Mouse (Mus musculus) ES-Bruce4 (cell line): ENCODE results near the gene Cobll1.

Source experiments
- CTCF ChIP-seq: IDR thresholded peaks from one replicate; pipeline ENCODE4 v1.8.1; 2011; ENCODE audit warnings: low read depth, low read length
- EP300 ChIP-seq: IDR thresholded peaks from 2 replicates; pipeline ENCODE4 v1.6.1; 2011; ENCODE audit warnings: low read depth, low read length; ENCODE audit not compliant: insufficient read depth
- POLR2A ChIP-seq: IDR thresholded peaks from one replicate; pipeline ENCODE4 v1.8.1; 2011; ENCODE audit warnings: low read length; ENCODE audit not compliant: insufficient read depth

- no peak for TF ChIP-seq CTCF
- TF ChIP-seq POLR2A = no peak
- TF ChIP-seq EP300 = no peak
Measured at GRCm38 (mm10) chr2:65282979-65283378, 43.8 kb upstream of the Cobll1 start.
